Mouse (Mus musculus): ENCODE data around the gene Gpn3.

- TF ChIP-seq POLR2A (IDR thresholded peaks at IDR 0.05; ENCODE audit: insufficient read length, low read depth) (no peak), MAX (IDR thresholded peaks at IDR 0.05; ENCODE audit: low read depth) (no peak), TCF12 (IDR thresholded peaks at IDR 0.05; ENCODE audit: insufficient read depth, poor library complexity, severe bottlenecking) (no peak), MYOD1 (IDR thresholded peaks at IDR 0.05; ENCODE audit: control insufficient read depth in 1 of 3, insufficient read length in 2 of 3, low read depth in 2 of 3) (no peak), USF1 (IDR thresholded peaks at IDR 0.05; ENCODE audit: low read depth) (no peak), CEBPB (IDR thresholded peaks at IDR 0.05; ENCODE audit: insufficient read depth, poor library complexity, severe bottlenecking) (no peak), E2F4 (IDR thresholded peaks at IDR 0.05; ENCODE audit: insufficient read depth) (no peak)
Observed at GRCm38 (mm10) chr5:122390671-122391070, 19.0 kb downstream of the Gpn3 start.

Measured in myocyte (in vitro differentiated cells).